In the genomic region with DNA sequence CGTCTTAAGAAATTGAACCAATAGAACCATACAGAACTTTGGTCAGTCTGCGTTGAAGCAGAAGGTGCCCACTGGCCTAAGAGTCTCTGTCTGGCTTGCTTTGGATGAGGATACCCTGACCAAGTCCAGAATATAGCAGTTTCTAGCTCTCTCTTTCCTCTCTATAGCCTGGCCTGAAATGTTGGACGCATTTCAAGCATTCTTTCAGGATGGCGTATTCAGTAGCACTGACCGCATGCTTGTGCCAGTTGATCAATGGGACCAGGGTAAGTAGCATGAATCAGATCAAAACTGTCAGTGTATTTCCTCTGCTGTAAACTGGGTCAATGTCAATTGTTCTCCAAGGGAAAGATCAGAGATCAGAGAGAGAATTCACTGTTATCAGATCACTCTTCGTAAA, we compare ENCODE assay signal across 10 mouse cellular contexts. TPM values are rescaled to one million over a fixed set of nuclear protein-coding genes. Genes with fewer than 3 reads are reported as not detected.
DNase-seq lines count a peak whose midpoint lies in the region; ATAC-seq and TF ChIP-seq lines count a peak whose summit lies in the region.
"Had no signal": no experiment of that assay in that cellular context is flagged by ENCODE, and none has a peak within 500 bp of the region (broad histone marks: within the 10 kb centered on the region; RNA-seq: fewer than 3 reads in every experiment).

No protein-coding gene starts in this region.

- ATAC-seq in lung, postnatal 0 days = peak; percentile 68

- peaks cover 26% of the 10 kb centered on the region for H3K4me1 ChIP-seq in heart, embryonic 10.5 days
- H3K4me1 ChIP-seq in forebrain, embryonic 10.5 days = peaks cover 46% of the 10 kb centered on the region
- peaks cover 6% of the 10 kb centered on the region; the same call in 1 of the 2 replicates for H3K4me1 ChIP-seq in lung, postnatal 0 days (ENCODE audit: insufficient read depth, low read depth, low read length)
- H3K4me1 ChIP-seq in cerebellum, adult 2 months (ENCODE audit: control insufficient read depth, insufficient read depth, low read length) = no peaks in the 10 kb centered on the region

- no peaks in the 10 kb centered on the region for H3K9me3 ChIP-seq in heart, embryonic 10.5 days
- no peaks in the 10 kb centered on the region for H3K9me3 ChIP-seq in forebrain, embryonic 10.5 days
- no peaks in the 10 kb centered on the region for H3K9me3 ChIP-seq in lung, postnatal 0 days (ENCODE audit: low read length)

- peaks cover 8% of the 10 kb centered on the region for H3K79me3 ChIP-seq in C2C12 (ENCODE audit: low read depth)

- H3K9ac ChIP-seq in lung, postnatal 0 days (replicated peaks; ENCODE audit: low read depth) = no peak overlapping the region

- TF ChIP-seq CTCF in C2C12 (IDR thresholded peaks at IDR 0.05; ENCODE audit: control insufficient read depth, insufficient read depth, insufficient read length) = no peak
- no peak for TF ChIP-seq CTCF in lung, postnatal 0 days (IDR thresholded peaks at IDR 0.05)
- no peak for TF ChIP-seq CTCF in cerebellum, adult 2 months (IDR thresholded peaks at IDR 0.05; ENCODE audit: borderline replicate concordance, insufficient read depth, low read depth, low read length)

- DNase-seq in heart, embryonic 10.5 days (ENCODE audit: low spot score) = no peak
- no peak for DNase-seq in heart, postnatal 36 days
- DNase-seq in forebrain, embryonic 10.5 days (ENCODE audit: extremely low spot score, low spot score) = no peak
- DNase-seq in lung, postnatal 0 days (ENCODE audit: low spot score) = peak; percentile 64
- DNase-seq in yolk sac, embryonic 10.5 days (ENCODE audit: low spot score) = no peak
- no peak for DNase-seq in cerebellum, adult 2 months
- no peak for DNase-seq in left cerebral cortex, postnatal 4 days
- DNase-seq: gastrocnemius, postnatal 10 days; kidney, adult 8-10 months had no signal

- H3K27me3 ChIP-seq in heart, embryonic 10.5 days (ENCODE audit: insufficient read depth, poor library complexity, severe bottlenecking) = peaks cover 4% of the 10 kb centered on the region; the same call in 1 of the 2 replicates
- H3K27me3 ChIP-seq in C2C12 (ENCODE audit: control insufficient read depth, insufficient read depth, insufficient read length) = no peaks in the 10 kb centered on the region
- peaks cover 27% of the 10 kb centered on the region for H3K27me3 ChIP-seq in forebrain, embryonic 10.5 days (ENCODE audit: poor library complexity, severe bottlenecking)
- no peaks in the 10 kb centered on the region for H3K27me3 ChIP-seq in lung, postnatal 0 days (replicated peaks; ENCODE audit: insufficient read depth, low read length)
- H3K27me3 ChIP-seq in cerebellum, adult 2 months (ENCODE audit: control insufficient read depth, insufficient read depth, low read length) = no peaks in the 10 kb centered on the region

- H3K79me2 ChIP-seq in C2C12 (ENCODE audit: control insufficient read depth, insufficient read depth) = peaks cover 18% of the 10 kb centered on the region

- no peak overlapping the region for H3K4me3 ChIP-seq in heart, embryonic 10.5 days
- H3K4me3 ChIP-seq in C2C12 (ENCODE audit: insufficient read depth, poor library complexity, severe bottlenecking) = no peak overlapping the region
- H3K4me3 ChIP-seq in forebrain, embryonic 10.5 days = no peak overlapping the region
- no peak overlapping the region for H3K4me3 ChIP-seq in lung, postnatal 0 days (ENCODE audit: low read depth, low read length)
- no peak overlapping the region for H3K4me3 ChIP-seq in cerebellum, adult 2 months (replicated peaks; ENCODE audit: insufficient read depth, low read depth, low read length)

- peak overlapping the region; percentile 17; the same call in 1 of the 2 replicates for H3K27ac ChIP-seq in heart, embryonic 10.5 days
- H3K27ac ChIP-seq in forebrain, embryonic 10.5 days = 0 out of 2 replicates have a peak overlapping the region, but pooled peaks have one; percentile 40
- H3K27ac ChIP-seq in lung, postnatal 0 days (ENCODE audit: low read length) = no peak overlapping the region
- no peak overlapping the region for H3K27ac ChIP-seq in cerebellum, adult 2 months (ENCODE audit: insufficient read depth, low read length)

- WGBS in heart, embryonic 10.5 days = 54% methylated on average over 6 of the region's 6 CpGs
- 51% methylated on average over 6 of the region's 6 CpGs for WGBS in forebrain, embryonic 10.5 days
- WGBS in lung, postnatal 0 days = 32% methylated on average over 6 of the region's 6 CpGs
- 62% methylated on average over 6 of the region's 6 CpGs for WGBS in cerebellum, adult 2 months

- H3K36me3 ChIP-seq in heart, embryonic 10.5 days = no peaks in the 10 kb centered on the region
- no peaks in the 10 kb centered on the region for H3K36me3 ChIP-seq in C2C12 (ENCODE audit: control insufficient read depth, insufficient read depth)
- no peaks in the 10 kb centered on the region for H3K36me3 ChIP-seq in forebrain, embryonic 10.5 days (replicated peaks)
- no peaks in the 10 kb centered on the region for H3K36me3 ChIP-seq in lung, postnatal 0 days (ENCODE audit: insufficient read depth, low read length)

- no peak overlapping the region for H3ac ChIP-seq in C2C12 (ENCODE audit: control insufficient read depth, insufficient read length, low read depth)

- no peak for TF ChIP-seq EP300 in lung, postnatal 0 days (IDR thresholded peaks at IDR 0.05)

- H3K4me2 ChIP-seq in lung, postnatal 0 days (replicated peaks; ENCODE audit: low read depth, low read length) = no peak overlapping the region

- intact Hi-C loops in heart, postnatal 36 days (cut with DNase I) = no loop called here
- intact Hi-C loops in left cerebral cortex, postnatal 4 days (cut with DNase I) = no loop called here

- TF ChIP-seq POLR2A in cerebellum, adult 2 months (IDR thresholded peaks at IDR 0.05; ENCODE audit: borderline replicate concordance, insufficient read depth, low read length) = no peak

TF ChIP-seq in C2C12, 6 proteins besides CTCF, POLR2A, EP300 and RAD21:
- TF ChIP-seq MYOG (IDR thresholded peaks at IDR 0.05; ENCODE audit: control insufficient read depth, extremely low read depth, insufficient read length) = no peak
- TF ChIP-seq MAX (IDR thresholded peaks at IDR 0.05) = peak; percentile 61
- TF ChIP-seq FOSL1 (IDR thresholded peaks at IDR 0.05; ENCODE audit: insufficient read depth, low read length, poor library complexity, severe bottlenecking) = no peak
- TF ChIP-seq MYOD1 (IDR thresholded peaks at IDR 0.05; ENCODE audit: control insufficient read depth, insufficient read length, low read depth) = peak; percentile 12
- TF ChIP-seq CEBPB (IDR thresholded peaks at IDR 0.05; ENCODE audit: low read depth) = no peak
- no peak for TF ChIP-seq USF1 (IDR thresholded peaks at IDR 0.05; ENCODE audit: low read depth)

RNA-seq across cellular contexts. Expression of a gene that starts 6.6 kb away (rescaled TPM):
- polyA plus RNA-seq in heart, embryonic 10.5 days (2016; fragmentation: Nextera tagmentation; extraction: Ambion mirVana) = 3.1 and 4.1 TPM in 2 replicates
- total RNA-seq in heart, postnatal 36 days (2021) = 10 to 100 TPM; 18.7 to 29.6 TPM
- 1.6 TPM for polyA plus RNA-seq in C2C12 (2012; fragmentation: generic; extraction: Trizol)
- 0.44 and 0.56 TPM in 2 replicates for polyA plus RNA-seq in forebrain, embryonic 10.5 days (2016; fragmentation: Nextera tagmentation; extraction: Ambion mirVana)
- 7.8 and 9.2 TPM in 2 replicates for polyA plus RNA-seq in lung, postnatal 0 days (2015; fragmentation: Nextera tagmentation; extraction: Ambion mirVana)
- polyA plus RNA-seq in cerebellum, adult 2 months (2012; rRNA removed) = 6.3 and 6.6 TPM in 2 replicates
- 10 to 100 TPM; 11.3 to 11.6 TPM for total RNA-seq in left cerebral cortex, postnatal 4 days (2021)

Comparison
In these comparisons a context has a peak if more than half of its experiments do, and no peak if none do; other contexts are left out.
1. H3K27ac ChIP-seq: peak in heart, embryonic 10.5 days (single experiment) and forebrain, embryonic 10.5 days (single experiment); none in lung, postnatal 0 days (single experiment) and cerebellum, adult 2 months (single experiment).